ENCODE assay signal across 17 mouse cellular contexts in the genomic region with DNA sequence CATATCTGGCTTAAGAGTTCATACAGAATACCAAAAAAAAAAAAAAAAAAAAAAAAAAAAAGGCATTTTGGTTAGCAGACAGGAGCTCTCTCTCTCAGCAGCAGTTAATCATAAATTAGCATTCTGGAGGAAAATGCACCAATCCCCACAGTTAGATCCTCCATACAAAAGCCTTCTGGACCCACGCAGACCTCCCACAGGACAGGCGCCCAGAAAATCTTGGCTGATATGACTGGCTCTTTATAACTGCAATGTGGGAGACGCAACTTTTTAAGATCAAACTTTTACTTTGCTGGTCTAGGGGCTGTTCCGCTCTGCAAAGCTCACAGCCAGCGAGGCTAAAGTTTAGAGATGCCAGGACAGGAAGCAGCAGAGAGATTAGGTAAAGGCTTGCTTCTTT. TPM values are rescaled to one million over a fixed set of nuclear protein-coding genes. Genes with fewer than 3 reads are reported as not detected.
DNase-seq lines count a peak whose midpoint lies in the region; ATAC-seq and TF ChIP-seq lines count a peak whose summit lies in the region.
"Had no signal": no experiment of that assay in that cellular context is flagged by ENCODE, and none has a peak within 500 bp of the region (broad histone marks: within the 10 kb centered on the region; RNA-seq: fewer than 3 reads in every experiment).

No protein-coding gene starts in this region.

- no peak for TF ChIP-seq CTCF in left cerebral cortex, adult 2 months (IDR thresholded peaks at IDR 0.05)

- H3K4me3 ChIP-seq in left cerebral cortex, adult 2 months: no peak overlapping the region
- H3K4me3 ChIP-seq: embryonic facial prominence, embryonic 10.5 days; heart, embryonic 10.5 days; kidney, embryonic 15.5 days; limb, embryonic 12.5 days; liver, embryonic 15.5 days had no signal

- no peak for DNase-seq in frontal cortex, postnatal 10 days (ENCODE audit: low spot score in 2 of 2)
- peak in 1 of 2 experiments; percentile 47 for DNase-seq in left cerebral cortex, adult 2 months (ENCODE audit: extremely low spot score in 1 of 2, low spot score in 2 of 2)
- no peak for DNase-seq in left cerebral cortex, adult 11 months (ENCODE audit: low spot score)
- peak; percentile 71 for DNase-seq in layer of hippocampus, adult 9-11 months
- DNase-seq in right cerebral cortex, postnatal 10 days (ENCODE audit: low spot score in 2 of 2): peak; percentile 42 to 60
- no peak for DNase-seq in heart, adult 9 months (ENCODE audit: low spot score in 2 of 2)
- DNase-seq: adrenal gland, adult 2 months; cerebellum, postnatal 25 days; heart, postnatal 36 days; thymus, postnatal 25 days had no signal

- intact Hi-C loops in left cerebral cortex, adult 2 months (cut with DNase I): no loop called here

- peak overlapping the region; percentile 36; the same call in 1 of the 2 replicates for H3K27ac ChIP-seq in left cerebral cortex, adult 2 months
- H3K27ac ChIP-seq: embryonic facial prominence, embryonic 10.5 days; heart, embryonic 10.5 days; kidney, embryonic 15.5 days; limb, embryonic 12.5 days; liver, embryonic 15.5 days had no signal

- peak; percentile 92 for ATAC-seq in frontal cortex, adult (ENCODE audit: low TSS enrichment)
- ATAC-seq in granulocyte monocyte progenitor cell, adult 5-6 weeks (replicated peaks; ENCODE audit: poor library complexity, severe bottlenecking): no peak

RNA-seq across cellular contexts. Expression of gene Adcy2, which starts 37.8 kb away (rescaled TPM):
- 100 to 1,000 TPM; 130 to 135 TPM for total RNA-seq in left cerebral cortex, adult 2 months (2021)
- not detected in 2 replicates for total RNA-seq in granulocyte monocyte progenitor cell, adult 5-6 weeks (2014; fragmentation: Nextera tagmentation)
- total RNA-seq in granulocyte monocyte progenitor cell, adult 5-6 weeks (2017): not detected in 2 replicates

Comparison
In these comparisons a context has a peak if more than half of its experiments do, and no peak if none do; other contexts are left out.
1. DNase-seq: peak in layer of hippocampus, adult 9-11 months (single experiment) and right cerebral cortex, postnatal 10 days (2 of 2); none in frontal cortex, postnatal 10 days (0 of 2), left cerebral cortex, adult 11 months (single experiment) and heart, adult 9 months (0 of 2).
2. RNA of gene Adcy2, which starts 37.8 kb away (total RNA-seq): 130 to 135 TPM in left cerebral cortex, adult 2 months; not detected in granulocyte monocyte progenitor cell, adult 5-6 weeks; every median in the first group is over 100 times any median in the second.